Mouse (Mus musculus): Measurements from ENCODE around the gene Cdyl2.

GRCm38 (mm10) chr8:116649975-116650725 is 82.6 kb downstream of the Cdyl2 start:
- TF ChIP-seq CTCF (IDR thresholded peaks at IDR 0.05; ENCODE audit: low read depth, low read length) (no peak), GATA1 (IDR thresholded peaks at IDR 0.05; ENCODE audit: borderline replicate concordance, low read length) (no peak), TAL1 (conservative IDR thresholded peaks at IDR 0.05; ENCODE audit: low read depth, low read length) (no peak)
